Mouse (Mus musculus): ENCODE data around the gene Tspoap1. TPM values are rescaled to one million over a fixed set of nuclear protein-coding genes. Genes with fewer than 3 reads are reported as not detected.
A peak's percentile ranks its signal among the peaks of the same experiment; 100 is the strongest.

The Tspoap1 gene
- polyA plus RNA-seq, 1 experiment from 2014 or later, result 1.2 TPM

DNA sequence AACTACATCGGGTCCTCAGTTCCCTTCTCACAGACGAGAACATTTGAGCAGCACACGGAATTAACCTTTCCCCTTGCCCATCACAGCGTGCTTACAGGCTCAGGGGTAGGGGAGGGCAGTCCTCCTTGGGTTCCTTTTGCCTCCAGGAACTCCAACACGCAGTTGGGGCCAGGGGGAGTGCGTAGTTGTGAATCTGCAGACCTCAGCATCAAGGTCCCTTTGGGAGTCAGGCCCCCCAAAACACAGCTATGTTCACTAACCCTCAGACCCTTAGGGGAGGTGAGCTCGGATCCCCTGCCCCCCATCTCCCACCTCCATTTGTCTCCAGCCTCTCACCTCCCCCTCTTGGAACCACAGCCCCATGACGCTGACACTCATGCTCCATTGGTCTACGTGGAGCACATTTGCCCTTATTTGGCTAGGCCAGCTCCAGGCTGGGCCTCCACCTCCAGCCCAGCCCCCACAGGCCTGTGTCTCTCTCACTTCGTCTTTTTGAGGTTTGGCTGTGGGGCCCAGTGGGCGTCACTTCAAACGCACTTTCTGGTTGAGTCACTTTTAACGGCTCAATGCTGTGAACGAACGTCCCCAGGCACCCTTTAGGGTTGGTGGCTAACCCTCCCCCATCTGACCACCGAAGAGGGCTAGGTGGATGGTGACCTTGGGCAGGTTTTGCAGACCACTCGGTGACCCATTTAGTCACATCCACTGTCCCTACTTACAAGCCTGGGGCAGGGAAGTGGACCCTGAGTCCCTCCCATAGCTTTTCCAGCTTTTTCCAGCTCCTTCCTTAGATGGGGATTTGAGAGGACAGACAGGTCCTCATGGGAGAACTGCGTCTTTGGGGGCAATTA lies 10.9 kb upstream of the Tspoap1 start:
- peak overlapping the region; percentile 23; the same call in 1 of the 2 replicates for H3K4me3 ChIP-seq (ENCODE audit: low read length)
- H3K9ac ChIP-seq (ENCODE audit: low read length), result peak overlapping the region; percentile 39
- peak; percentile 63 for ATAC-seq (replicated peaks; ENCODE audit: extremely low read depth, insufficient read depth, low FRiP score)
- WGBS, result 35% methylated on average over 18 of the region's 18 CpGs
- H3K27ac ChIP-seq (ENCODE audit: low read length), result peak overlapping the region; percentile 47
- H3K4me1 ChIP-seq (ENCODE audit: control insufficient read depth, insufficient read depth, low read length), result no peaks in the 10 kb centered on the region
- H3K9me3 ChIP-seq (replicated peaks; ENCODE audit: control insufficient read depth, low read length), result no peaks in the 10 kb centered on the region
- no peaks in the 10 kb centered on the region for H3K36me3 ChIP-seq (ENCODE audit: control insufficient read depth, insufficient read depth)
- peak overlapping the region; percentile 43 for H3K4me2 ChIP-seq (ENCODE audit: low read depth, low read length)
- H3K27me3 ChIP-seq (ENCODE audit: control insufficient read depth, insufficient read depth, low read length), result no peaks in the 10 kb centered on the region

DNA sequence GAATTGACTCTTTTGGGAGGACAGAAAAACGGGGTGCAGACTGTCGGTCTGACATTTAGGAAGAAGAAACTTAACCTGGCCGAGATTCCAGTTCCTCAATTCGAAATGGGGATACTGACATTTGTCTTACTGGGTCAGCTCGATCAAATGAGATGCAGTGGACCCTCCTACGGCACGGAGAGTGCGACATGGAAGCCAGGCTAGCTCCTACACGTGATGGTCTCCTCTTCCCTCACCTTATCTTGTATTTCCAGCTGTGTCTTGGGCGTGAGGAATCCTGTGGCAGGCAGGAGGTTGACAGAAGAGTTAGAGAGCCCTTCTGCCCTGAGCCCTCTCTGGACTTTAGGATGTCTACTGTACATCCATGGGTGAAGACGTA lies 10.3 kb upstream of the Tspoap1 start:
- no peaks in the 10 kb centered on the region for H3K36me3 ChIP-seq (ENCODE audit: control insufficient read depth, insufficient read depth)
- peak overlapping the region; percentile 47; the same call in 1 of the 2 replicates for H3K27ac ChIP-seq (ENCODE audit: low read length)
- H3K9ac ChIP-seq (ENCODE audit: low read length), result no peak overlapping the region; the same call in 1 of the 2 replicates
- H3K4me1 ChIP-seq (ENCODE audit: control insufficient read depth, insufficient read depth, low read length), result no peaks in the 10 kb centered on the region
- 57% methylated on average over 11 of the region's 11 CpGs for WGBS
- H3K4me3 ChIP-seq (ENCODE audit: low read length), result peak overlapping the region; percentile 16; the same call in 1 of the 2 replicates
- no peak for ATAC-seq (replicated peaks; ENCODE audit: extremely low read depth, insufficient read depth, low FRiP score)
- no peaks in the 10 kb centered on the region for H3K9me3 ChIP-seq (replicated peaks; ENCODE audit: control insufficient read depth, low read length)
- peak overlapping the region; percentile 43 for H3K4me2 ChIP-seq (ENCODE audit: low read depth, low read length)
- no peaks in the 10 kb centered on the region for H3K27me3 ChIP-seq (ENCODE audit: control insufficient read depth, insufficient read depth, low read length)

DNA sequence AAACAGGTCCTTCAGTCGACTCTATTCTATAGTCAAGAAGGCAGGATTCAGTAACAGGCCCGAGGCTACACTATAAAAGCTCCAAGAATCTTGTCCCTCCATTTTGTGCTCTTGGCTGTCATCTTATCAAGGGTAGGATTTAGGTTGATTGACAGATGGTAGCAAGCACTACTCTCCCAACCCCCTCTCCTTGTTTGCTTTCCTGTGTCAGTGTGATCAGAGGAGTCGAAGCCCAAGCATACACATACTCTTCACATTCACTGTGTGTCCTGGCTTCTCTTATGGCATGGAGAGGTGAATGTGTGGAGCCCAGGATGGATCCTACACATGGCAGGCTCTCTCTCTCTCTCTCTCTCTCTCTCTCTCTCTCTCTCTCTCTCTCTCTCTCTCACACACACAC lies 9.8 kb upstream of the Tspoap1 start:
- H3K36me3 ChIP-seq (ENCODE audit: control insufficient read depth, insufficient read depth), result no peaks in the 10 kb centered on the region
- peak overlapping the region; percentile 1; the same call in 1 of the 2 replicates for H3K4me3 ChIP-seq (ENCODE audit: low read length)
- no peaks in the 10 kb centered on the region for H3K9me3 ChIP-seq (replicated peaks; ENCODE audit: control insufficient read depth, low read length)
- WGBS, result 56% methylated on average over 3 of the region's 3 CpGs
- peak overlapping the region; percentile 43 for H3K4me2 ChIP-seq (ENCODE audit: low read depth, low read length)
- H3K4me1 ChIP-seq (ENCODE audit: control insufficient read depth, insufficient read depth, low read length), result no peaks in the 10 kb centered on the region
- no peaks in the 10 kb centered on the region for H3K27me3 ChIP-seq (ENCODE audit: control insufficient read depth, insufficient read depth, low read length)
- H3K27ac ChIP-seq (ENCODE audit: low read length), result peak overlapping the region; percentile 47; the same call in 1 of the 2 replicates
- no peak overlapping the region for H3K9ac ChIP-seq (ENCODE audit: low read length)
- no peak for ATAC-seq (replicated peaks; ENCODE audit: extremely low read depth, insufficient read depth, low FRiP score)

- no peak overlapping the region for H3K9ac ChIP-seq (ENCODE audit: low read length)
- H3K4me2 ChIP-seq (ENCODE audit: low read depth, low read length), result peak overlapping the region; percentile 33
- no peaks in the 10 kb centered on the region for H3K36me3 ChIP-seq (ENCODE audit: control insufficient read depth, insufficient read depth)
- no peaks in the 10 kb centered on the region for H3K4me1 ChIP-seq (ENCODE audit: control insufficient read depth, insufficient read depth, low read length)
- no peak for ATAC-seq (replicated peaks; ENCODE audit: extremely low read depth, insufficient read depth, low FRiP score)
- H3K4me3 ChIP-seq (ENCODE audit: low read length), result peak overlapping the region; percentile 5; the same call in 1 of the 2 replicates
- no peaks in the 10 kb centered on the region for H3K9me3 ChIP-seq (replicated peaks; ENCODE audit: control insufficient read depth, low read length)
- no peaks in the 10 kb centered on the region for H3K27me3 ChIP-seq (ENCODE audit: control insufficient read depth, insufficient read depth, low read length)
- 74% methylated on average over 8 of the region's 8 CpGs for WGBS
- H3K27ac ChIP-seq (ENCODE audit: low read length), result peak overlapping the region; percentile 49
Observed at GRCm38 (mm10) chr11:87751031-87751430, 9.3 kb upstream of the Tspoap1 start.

DNA sequence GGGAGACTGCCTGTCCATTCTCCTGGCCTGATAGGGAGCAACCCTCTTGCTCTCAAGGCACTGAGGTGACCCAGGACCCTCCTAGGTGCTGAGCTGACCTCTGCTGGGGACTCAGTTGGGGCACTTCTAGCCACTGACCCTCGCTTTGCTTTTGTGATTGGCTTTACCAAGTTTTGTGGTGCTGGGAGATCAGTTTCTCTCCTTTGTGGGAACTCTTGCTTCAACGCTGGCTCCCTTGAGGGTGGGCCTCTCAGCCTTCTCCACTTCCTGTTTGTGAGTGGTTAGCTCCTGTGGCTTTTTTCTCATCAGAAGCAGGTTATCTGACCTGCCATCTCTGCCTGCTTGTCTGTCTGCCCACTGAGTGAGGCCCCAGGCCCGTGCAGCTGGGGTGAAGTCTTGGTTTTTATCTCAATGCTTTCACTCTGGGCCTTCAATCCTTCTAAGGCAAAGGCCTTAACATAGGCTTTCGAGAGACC lies 8.8 kb upstream of the Tspoap1 start:
- Histone ChIP-seq H3K9me3 (replicated peaks; ENCODE audit: control insufficient read depth, low read length) (no peaks in the 10 kb centered on the region), H3K4me1 (ENCODE audit: control insufficient read depth, insufficient read depth, low read length) (no peaks in the 10 kb centered on the region), H3K27ac (ENCODE audit: low read length) (peak overlapping the region; percentile 63), H3K27me3 (ENCODE audit: control insufficient read depth, insufficient read depth, low read length) (no peaks in the 10 kb centered on the region), H3K4me2 (ENCODE audit: low read depth, low read length) (peak overlapping the region; percentile 33), H3K36me3 (ENCODE audit: control insufficient read depth, insufficient read depth) (no peaks in the 10 kb centered on the region), H3K4me3 (ENCODE audit: low read length) (peak overlapping the region; percentile 5; the same call in 1 of the 2 replicates), H3K9ac (ENCODE audit: low read length) (no peak overlapping the region)
- ATAC-seq (replicated peaks; ENCODE audit: extremely low read depth, insufficient read depth, low FRiP score), result no peak
- 42% methylated on average over 4 of the region's 4 CpGs for WGBS

DNA sequence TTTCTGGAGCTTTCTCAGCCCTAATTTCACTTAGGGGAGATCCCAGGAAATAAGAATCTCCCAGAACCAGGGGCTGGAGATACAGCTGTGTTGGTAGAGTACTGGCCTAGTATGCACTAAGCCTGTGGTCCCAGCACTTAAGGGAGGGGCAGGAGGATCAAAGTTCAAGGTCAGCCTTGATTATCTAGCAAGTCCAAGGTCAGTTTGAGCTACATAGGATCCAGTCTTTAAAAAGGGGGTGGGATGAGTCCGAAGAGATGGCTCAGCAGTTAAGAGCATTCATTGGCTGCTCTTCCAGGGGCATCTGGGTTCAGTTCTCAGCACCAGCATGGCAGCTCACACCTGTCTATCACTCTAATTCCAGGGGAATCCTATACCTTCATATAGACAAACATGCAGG lies 8.0 kb upstream of the Tspoap1 start:
- Histone ChIP-seq H3K36me3 (ENCODE audit: control insufficient read depth, insufficient read depth) (no peaks in the 10 kb centered on the region), H3K27me3 (ENCODE audit: control insufficient read depth, insufficient read depth, low read length) (no peaks in the 10 kb centered on the region), H3K4me2 (ENCODE audit: low read depth, low read length) (peak overlapping the region; percentile 35), H3K27ac (ENCODE audit: low read length) (peak overlapping the region; percentile 63), H3K9me3 (replicated peaks; ENCODE audit: control insufficient read depth, low read length) (no peaks in the 10 kb centered on the region), H3K4me3 (ENCODE audit: low read length) (peak overlapping the region; percentile 14; the same call in 1 of the 2 replicates), H3K9ac (ENCODE audit: low read length) (no peak overlapping the region), H3K4me1 (ENCODE audit: control insufficient read depth, insufficient read depth, low read length) (no peaks in the 10 kb centered on the region)
- no peak for ATAC-seq (replicated peaks; ENCODE audit: extremely low read depth, insufficient read depth, low FRiP score)
- WGBS, result 76% methylated on average over 1 of the region's 1 CpGs

- H3K27ac ChIP-seq (ENCODE audit: low read length), result no peak overlapping the region
- H3K36me3 ChIP-seq (ENCODE audit: control insufficient read depth, insufficient read depth), result no peaks in the 10 kb centered on the region
- no peak overlapping the region for H3K4me2 ChIP-seq (ENCODE audit: low read depth, low read length)
- no peaks in the 10 kb centered on the region for H3K4me1 ChIP-seq (ENCODE audit: control insufficient read depth, insufficient read depth, low read length)
- H3K4me3 ChIP-seq (ENCODE audit: low read length), result no peak overlapping the region
- H3K9ac ChIP-seq (ENCODE audit: low read length), result no peak overlapping the region
- WGBS, result 70% methylated on average over 8 of the region's 8 CpGs
- no peaks in the 10 kb centered on the region for H3K9me3 ChIP-seq (replicated peaks; ENCODE audit: control insufficient read depth, low read length)
- H3K27me3 ChIP-seq (ENCODE audit: control insufficient read depth, insufficient read depth, low read length), result no peaks in the 10 kb centered on the region
- ATAC-seq (replicated peaks; ENCODE audit: extremely low read depth, insufficient read depth, low FRiP score), result no peak
Observed at GRCm38 (mm10) chr11:87753255-87753654, 7.1 kb upstream of the Tspoap1 start.

DNA sequence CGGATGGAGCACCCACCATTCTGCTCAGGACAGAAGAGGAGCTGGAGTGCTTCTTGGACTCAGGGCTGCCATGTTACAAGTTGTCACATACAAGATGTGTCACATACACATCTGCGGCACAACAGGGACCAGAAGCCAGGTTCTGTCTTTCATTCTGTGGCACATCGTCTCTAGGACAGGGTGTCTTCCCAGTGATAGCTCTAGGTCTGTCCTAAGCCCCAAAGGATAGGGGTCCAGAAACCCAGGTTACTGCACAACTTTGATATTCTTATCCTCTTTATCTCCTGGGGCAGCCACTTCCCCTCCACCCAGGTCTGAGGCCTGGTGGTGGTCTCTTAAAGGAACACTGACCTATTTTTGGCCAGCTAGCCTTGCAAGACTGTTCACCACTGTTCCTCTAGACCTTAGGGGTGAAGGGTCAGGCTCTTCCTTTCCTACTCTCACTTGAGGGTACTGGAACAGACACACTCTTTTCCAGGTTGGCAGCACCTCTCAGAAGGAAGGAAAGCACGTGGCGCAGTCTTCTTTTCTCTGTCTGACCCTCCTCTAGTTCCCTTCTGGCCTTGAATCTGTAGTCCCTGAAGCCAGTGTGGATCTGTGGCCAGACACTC lies 6.3 kb upstream of the Tspoap1 start:
- Histone ChIP-seq H3K9ac (ENCODE audit: low read length) (no peak overlapping the region), H3K27me3 (ENCODE audit: control insufficient read depth, insufficient read depth, low read length) (no peaks in the 10 kb centered on the region), H3K27ac (ENCODE audit: low read length) (0 out of 2 replicates have a peak overlapping the region, but pooled peaks have one; percentile 33), H3K36me3 (ENCODE audit: control insufficient read depth, insufficient read depth) (no peaks in the 10 kb centered on the region), H3K4me1 (ENCODE audit: control insufficient read depth, insufficient read depth, low read length) (no peaks in the 10 kb centered on the region), H3K4me2 (ENCODE audit: low read depth, low read length) (peak overlapping the region; percentile 32; the same call in 1 of the 2 replicates), H3K4me3 (ENCODE audit: low read length) (no peak overlapping the region), H3K9me3 (replicated peaks; ENCODE audit: control insufficient read depth, low read length) (no peaks in the 10 kb centered on the region)
- ATAC-seq (replicated peaks; ENCODE audit: extremely low read depth, insufficient read depth, low FRiP score), result no peak
- WGBS, result 71% methylated on average over 5 of the region's 5 CpGs

DNA sequence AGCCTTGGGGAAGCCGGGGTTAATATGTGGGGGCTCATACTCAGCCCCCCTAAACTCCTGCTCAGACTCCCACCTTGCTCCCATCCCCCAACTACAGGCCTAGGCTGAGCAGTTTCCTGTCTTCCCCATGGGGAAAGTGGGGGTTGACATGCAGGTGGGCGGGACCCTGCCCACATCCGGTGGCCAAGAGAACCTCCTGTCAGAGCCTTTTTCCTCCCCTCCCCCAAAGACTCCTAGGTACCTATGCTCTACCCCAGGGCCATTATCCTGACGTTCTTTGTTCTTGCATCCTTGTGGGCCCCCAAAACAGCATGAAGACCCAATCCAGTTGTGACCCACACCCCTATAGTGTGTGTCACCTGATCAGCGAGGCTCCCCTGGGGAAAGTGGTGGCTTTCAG lies 5.7 kb upstream of the Tspoap1 start:
- no peak overlapping the region for H3K9ac ChIP-seq (ENCODE audit: low read length)
- H3K36me3 ChIP-seq (ENCODE audit: control insufficient read depth, insufficient read depth), result no peaks in the 10 kb centered on the region
- peaks cover 3% of the 10 kb centered on the region; the same call in 1 of the 2 replicates for H3K27me3 ChIP-seq (ENCODE audit: control insufficient read depth, insufficient read depth, low read length)
- peak; percentile 35; the same call in 1 of the 2 replicates for ATAC-seq (replicated peaks; ENCODE audit: extremely low read depth, insufficient read depth, low FRiP score)
- peak overlapping the region; percentile 25 for H3K4me3 ChIP-seq (ENCODE audit: low read length)
- H3K27ac ChIP-seq (ENCODE audit: low read length), result peak overlapping the region; percentile 37
- peak overlapping the region; percentile 32 for H3K4me2 ChIP-seq (ENCODE audit: low read depth, low read length)
- H3K9me3 ChIP-seq (replicated peaks; ENCODE audit: control insufficient read depth, low read length), result no peaks in the 10 kb centered on the region
- no peaks in the 10 kb centered on the region for H3K4me1 ChIP-seq (ENCODE audit: control insufficient read depth, insufficient read depth, low read length)
- 60% methylated on average over 5 of the region's 5 CpGs for WGBS
